Mouse (Mus musculus): Measurements from ENCODE around the gene Ms4a14.

DNA sequence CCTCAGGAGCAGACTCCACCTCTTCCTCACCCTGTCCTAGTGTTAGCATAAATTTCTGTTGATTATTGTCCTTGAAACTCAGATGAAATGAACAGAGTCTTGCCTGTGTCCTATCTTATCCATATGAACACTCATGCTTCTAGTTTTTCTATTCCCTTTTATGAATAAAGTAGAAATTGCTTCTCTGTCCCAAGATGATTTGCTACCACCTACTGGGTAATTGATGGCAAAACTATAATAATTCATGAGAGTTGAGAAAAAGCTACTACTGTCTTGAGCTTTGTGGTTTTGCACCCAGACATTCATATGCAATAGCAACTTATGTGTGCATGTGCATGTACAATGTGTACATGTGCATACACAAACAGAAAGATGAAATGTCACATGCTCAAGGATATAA, 29.7 kb upstream of the Ms4a14 start:
- TF ChIP-seq CTCF (IDR thresholded peaks at IDR 0.05; ENCODE audit: low read depth, low read length): no peak
- TF ChIP-seq POLR2A (IDR thresholded peaks at IDR 0.05; ENCODE audit: borderline replicate concordance, low read depth, low read length): no peak

Measured in bone marrow macrophage, adult 2 months (primary cell).